Mouse (Mus musculus) heart, postnatal 0 days (tissue): Measurements from ENCODE around the gene Nav1.

Source experiments
- CTCF ChIP-seq: IDR thresholded peaks from 2 replicates; pipeline ENCODE4 v1.5.1; 2016; ENCODE audit warnings: antibody characterized with exemption, control low read depth, low read depth
- EP300 ChIP-seq: IDR thresholded peaks from 2 replicates; pipeline ENCODE4 v1.6.1; 2016; ENCODE audit warnings: antibody characterized with exemption, low read depth

DNA sequence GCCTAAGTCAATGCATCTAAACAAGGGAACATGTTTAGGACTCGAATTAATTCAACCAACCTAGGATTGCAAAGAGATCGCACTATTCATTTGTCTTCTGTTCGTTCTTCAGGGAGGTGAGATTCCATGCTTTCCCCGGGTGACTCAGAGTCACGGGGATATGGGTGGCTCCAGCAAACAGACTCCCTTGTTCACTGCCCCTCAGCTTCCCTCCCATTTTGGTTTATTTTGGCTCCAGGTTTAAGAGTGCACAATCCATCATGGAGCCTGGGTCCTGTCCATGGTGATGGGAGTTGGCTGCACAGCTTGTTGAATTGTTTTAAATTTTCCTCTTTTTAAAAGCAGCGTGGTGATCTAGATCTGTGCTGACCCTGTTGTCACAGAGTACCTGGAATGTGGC is 123.1 kb downstream of the Nav1 start:
- TF ChIP-seq CTCF, result no peak
- no peak for TF ChIP-seq EP300
